Comparison of ENCODE assay signal across 25 mouse cellular contexts in the genomic region with DNA sequence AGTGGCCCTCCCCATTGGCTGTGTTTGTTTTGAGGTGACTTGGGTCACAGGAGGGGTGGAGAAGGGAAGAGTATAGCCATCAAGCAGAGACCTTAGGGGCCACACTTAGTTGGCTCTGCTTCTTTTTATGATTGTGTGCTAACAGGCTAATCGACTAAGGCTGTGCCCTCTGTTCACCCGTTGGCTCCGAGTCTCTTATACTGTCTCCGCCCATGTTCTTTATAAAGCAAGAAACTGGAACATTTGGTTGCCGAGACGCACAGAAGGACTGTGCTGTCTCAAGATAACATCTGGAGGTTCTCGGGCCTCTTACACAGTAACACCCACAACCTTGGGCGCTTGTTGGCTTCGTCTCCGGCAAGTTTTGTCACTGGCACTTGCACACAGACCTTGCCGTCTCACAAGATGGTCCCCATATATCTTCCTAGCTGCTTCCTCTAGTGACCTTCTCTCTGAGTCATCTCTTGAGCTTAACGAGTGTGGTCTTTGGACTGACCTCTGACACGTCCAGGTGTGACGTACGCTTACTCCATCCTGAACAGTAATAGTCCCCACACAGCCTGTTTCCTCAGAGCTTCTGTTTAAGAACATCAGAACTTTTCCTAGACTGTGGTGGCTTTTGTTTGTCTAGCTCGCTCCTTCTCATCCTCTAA.
DNase-seq lines count a peak whose midpoint lies in the region; ATAC-seq and TF ChIP-seq lines count a peak whose summit lies in the region.
"Had no signal": no experiment of that assay in that cellular context is flagged by ENCODE, and none has a peak within 500 bp of the region (broad histone marks: within the 10 kb centered on the region; RNA-seq: fewer than 3 reads in every experiment).

No protein-coding gene starts in this region.

- no peaks in the 10 kb centered on the region for H3K27me3 ChIP-seq in kidney, embryonic 15.5 days
- H3K27me3 ChIP-seq in kidney, adult 2 months (replicated peaks; ENCODE audit: control insufficient read depth, insufficient read depth, low read length): no peaks in the 10 kb centered on the region
- no peaks in the 10 kb centered on the region for H3K27me3 ChIP-seq in lung, postnatal 0 days (replicated peaks; ENCODE audit: insufficient read depth, low read length)
- H3K27me3 ChIP-seq: CH12.LX; forebrain, embryonic 13.5 days; lung, embryonic 15.5 days; megakaryocyte, embryonic 14.5 days; midbrain, embryonic 13.5 days had no signal

- TF ChIP-seq POLR2A in kidney, adult 2 months (IDR thresholded peaks at IDR 0.05; ENCODE audit: low read depth, low read length): no peak

- no peak overlapping the region for H3K4me3 ChIP-seq in kidney, embryonic 15.5 days (replicated peaks)
- no peak overlapping the region for H3K4me3 ChIP-seq in kidney, adult 2 months (ENCODE audit: insufficient read depth, low read depth, low read length)
- no peak overlapping the region for H3K4me3 ChIP-seq in lung, postnatal 0 days (ENCODE audit: low read depth, low read length)
- H3K4me3 ChIP-seq: forebrain, embryonic 13.5 days; lung, embryonic 15.5 days; megakaryocyte, embryonic 14.5 days; midbrain, embryonic 13.5 days had no signal

- DNase-seq in kidney, adult 2 months: no peak
- DNase-seq in lung, postnatal 0 days (ENCODE audit: low spot score): peak; percentile 56
- no peak for DNase-seq in lung, postnatal 14 days
- DNase-seq in brain, adult 2 months (ENCODE audit: low read depth, low spot score): peak; percentile 53
- peak; percentile 34 for DNase-seq in lung, postnatal 36 days
- no peak for DNase-seq in spleen, postnatal 36 days (ENCODE audit: low spot score in 2 of 2)
- DNase-seq: adrenal gland, adult 8-10 months; cerebellum, adult 9-10 months; cerebellum, postnatal 36 days; kidney, postnatal 4 days; layer of hippocampus, adult 9-11 months; liver; right cerebral cortex, postnatal 25 days; spleen, adult 18-20 months; thymus, adult 2 months; thymus, postnatal 36 days had no signal

- H3K36me3 ChIP-seq in kidney, embryonic 15.5 days: no peaks in the 10 kb centered on the region
- no peaks in the 10 kb centered on the region for H3K36me3 ChIP-seq in kidney, adult 2 months (ENCODE audit: control insufficient read depth, insufficient read depth, low read length)
- H3K36me3 ChIP-seq in lung, postnatal 0 days (ENCODE audit: insufficient read depth, low read length): no peaks in the 10 kb centered on the region
- H3K36me3 ChIP-seq: lung, embryonic 15.5 days; midbrain, embryonic 13.5 days had no signal

- no peak overlapping the region for H3K4me2 ChIP-seq in kidney, embryonic 15.5 days
- no peak overlapping the region for H3K4me2 ChIP-seq in lung, postnatal 0 days (replicated peaks; ENCODE audit: low read depth, low read length)
- H3K4me2 ChIP-seq: forebrain, embryonic 13.5 days; lung, embryonic 15.5 days; midbrain, embryonic 13.5 days had no signal

- H3K9ac ChIP-seq in kidney, embryonic 15.5 days: no peak overlapping the region
- H3K9ac ChIP-seq in lung, postnatal 0 days (replicated peaks; ENCODE audit: low read depth): no peak overlapping the region
- H3K9ac ChIP-seq: forebrain, embryonic 13.5 days; liver, embryonic 14.5 days; lung, embryonic 15.5 days; midbrain, embryonic 13.5 days had no signal

- no peak for TF ChIP-seq EP300 in lung, postnatal 0 days (IDR thresholded peaks at IDR 0.05)

- H3K9me3 ChIP-seq in kidney, embryonic 15.5 days (replicated peaks): no peaks in the 10 kb centered on the region
- H3K9me3 ChIP-seq in lung, postnatal 0 days (ENCODE audit: low read length): no peaks in the 10 kb centered on the region
- H3K9me3 ChIP-seq: forebrain, embryonic 13.5 days; lung, embryonic 15.5 days; megakaryocyte, embryonic 14.5 days; midbrain, embryonic 13.5 days had no signal

- WGBS in kidney, embryonic 15.5 days: 56% methylated on average over 16 of the region's 16 CpGs
- WGBS in kidney, adult 2 months: 81% methylated on average over 16 of the region's 16 CpGs
- 62% methylated on average over 16 of the region's 16 CpGs for WGBS in lung, postnatal 0 days

- TF ChIP-seq CTCF in kidney, adult 2 months (conservative IDR thresholded peaks at IDR 0.05; ENCODE audit: insufficient read depth, insufficient read length, low read depth, low read length): no peak
- TF ChIP-seq CTCF in lung, postnatal 0 days (IDR thresholded peaks at IDR 0.05): no peak

- 0 out of 2 replicates have a peak overlapping the region, but pooled peaks have one; percentile 42 for H3K27ac ChIP-seq in kidney, embryonic 15.5 days
- H3K27ac ChIP-seq in kidney, adult 2 months (ENCODE audit: insufficient read depth, low read depth, low read length): no peak overlapping the region
- H3K27ac ChIP-seq in lung, postnatal 0 days (ENCODE audit: low read length): peak overlapping the region; percentile 12; the same call in 1 of the 2 replicates
- H3K27ac ChIP-seq: forebrain, embryonic 13.5 days; liver, embryonic 14.5 days; lung, embryonic 15.5 days; midbrain, embryonic 13.5 days had no signal

- no peak for ATAC-seq in kidney, embryonic 15.5 days (replicated peaks; ENCODE audit: low FRiP score)
- ATAC-seq in lung, postnatal 0 days: peak; percentile 52
- ATAC-seq in monocyte, adult 5-6 weeks (replicated peaks; ENCODE audit: insufficient number of reproducible peaks, low FRiP score, low TSS enrichment, poor library complexity, severe bottlenecking): no peak
- ATAC-seq: forebrain, embryonic 13.5 days; hindbrain, embryonic 16.5 days; midbrain, embryonic 13.5 days had no signal

- H3K4me1 ChIP-seq in kidney, embryonic 15.5 days: peaks cover 27% of the 10 kb centered on the region
- no peaks in the 10 kb centered on the region for H3K4me1 ChIP-seq in kidney, adult 2 months (ENCODE audit: control insufficient read depth, insufficient read depth, low read length)
- no peaks in the 10 kb centered on the region for H3K4me1 ChIP-seq in lung, postnatal 0 days (ENCODE audit: insufficient read depth, low read depth, low read length)
- H3K4me1 ChIP-seq: forebrain, embryonic 13.5 days; megakaryocyte, embryonic 14.5 days; midbrain, embryonic 13.5 days had no signal

Comparison
In these comparisons a context has a peak if more than half of its experiments do, and no peak if none do; other contexts are left out.
1. DNase-seq: peak in lung, postnatal 0 days (single experiment), brain, adult 2 months (single experiment) and lung, postnatal 36 days (single experiment); none in kidney, adult 2 months (single experiment), lung, postnatal 14 days (single experiment) and spleen, postnatal 36 days (0 of 2).